Mouse (Mus musculus) embryo, embryonic 10.5 days (tissue): ENCODE data around the gene Zfp503.

Experiments
- DNase-seq: peaks from one replicate; pipeline ENCODE4 v3.0.0-alpha.2; 2015; ENCODE audit warnings: low spot score

Gene Zfp503

GRCm38 (mm10) chr14:21968978-21969377 is 20.4 kb downstream of the Zfp503 start:
- peak; percentile 94 for DNase-seq

GRCm38 (mm10) chr14:21967375-21968010 is 21.9 kb downstream of the Zfp503 start:
- peak; percentile 12 for DNase-seq

- DNase-seq = no peak
These were observed 23.1 kb downstream of the Zfp503 start for GRCm38 (mm10) chr14:21966276-21966675.

GRCm38 (mm10) chr14:21962381-21963050 is 26.9 kb downstream of the Zfp503 start:
- DNase-seq = peak; percentile 61

GRCm38 (mm10) chr14:21959243-21959642 is 30.2 kb downstream of the Zfp503 start:
- DNase-seq = no peak

GRCm38 (mm10) chr14:21958643-21959042 is 30.8 kb downstream of the Zfp503 start:
- no peak for DNase-seq

- DNase-seq = no peak
These were observed 36.9 kb downstream of the Zfp503 start for GRCm38 (mm10) chr14:21952541-21952940.

GRCm38 (mm10) chr14:21951896-21952523 is 37.4 kb downstream of the Zfp503 start:
- DNase-seq = no peak

GRCm38 (mm10) chr14:21944946-21945345 is 44.5 kb downstream of the Zfp503 start:
- DNase-seq = no peak

GRCm38 (mm10) chr14:21941581-21941980 is 47.8 kb downstream of the Zfp503 start:
- DNase-seq = no peak

- no peak for DNase-seq
These were observed 52.3 kb downstream of the Zfp503 start for GRCm38 (mm10) chr14:21937116-21937515.

- DNase-seq = no peak
These were observed 53.2 kb downstream of the Zfp503 start for GRCm38 (mm10) chr14:21936102-21936630.
